Mouse (Mus musculus) heart, postnatal 10 days (tissue): ENCODE data around the gene Usp24. TPM values are rescaled to one million over a fixed set of nuclear protein-coding genes. Genes with fewer than 3 reads are reported as not detected.

Experiments
- DNase-seq, 2 experiments: peaks; one replicate each; pipeline ENCODE4 v3.0.0; 2021
- intact Hi-C: fragments of 180-260 bp; cut with DNase I; formaldehyde crosslinking; loops from one replicate; pipeline ENCODE4 v1.15.1; 2025
- total RNA-seq, 2 experiments: library from RNA; stranded (reverse); gene quantifications; 2 replicates each; pipeline ENCODE4 v1.2.3; 2021

Usp24 gene
- total RNA-seq, 2 experiments from 2014 or later = 40.6 to 44.5 TPM

DNA sequence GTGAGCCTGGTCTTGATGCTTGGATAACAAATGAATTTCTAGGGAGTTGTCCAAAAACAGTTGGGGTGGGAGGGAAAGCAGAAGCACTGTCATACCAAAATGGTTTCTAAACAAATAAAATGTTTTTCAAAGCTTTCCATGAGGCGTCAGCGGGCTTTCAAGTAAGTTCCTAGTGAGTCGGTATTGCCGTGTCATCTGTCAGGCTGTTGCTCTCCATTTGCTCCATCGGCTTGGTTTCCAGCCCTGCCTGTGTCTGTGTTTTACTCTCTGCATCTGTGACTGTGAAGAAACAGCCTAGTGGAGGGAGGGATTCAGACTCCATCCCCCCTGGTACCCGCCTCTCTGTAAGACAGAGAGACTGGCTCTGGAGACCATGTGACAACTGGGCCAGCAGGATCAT, 103.8 kb downstream of the Usp24 start:
- intact Hi-C loops = no loop called here

DNA sequence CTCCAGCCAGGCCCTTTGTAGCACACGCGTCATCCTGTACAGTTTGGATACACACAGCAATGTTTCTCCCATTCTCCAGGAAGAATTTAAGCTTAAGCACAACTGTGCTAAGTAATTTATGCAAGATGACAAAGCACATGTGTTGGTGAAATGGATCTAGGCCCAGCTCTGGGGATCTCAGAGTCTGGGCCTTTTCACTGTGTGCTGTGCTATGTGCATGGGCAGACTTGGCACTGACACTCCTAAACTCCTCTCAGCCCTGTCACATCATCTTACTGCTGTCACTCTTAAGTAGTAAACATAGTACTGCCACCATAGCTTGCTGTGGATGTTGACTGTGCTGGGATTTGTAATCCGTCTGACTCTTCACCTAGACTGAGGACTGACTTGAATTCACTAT, 106.6 kb downstream of the Usp24 start:
- intact Hi-C loops = no loop called here
- no peak for DNase-seq

More for the DNA sequence above, 103.8 kb downstream of the Usp24 start:
- DNase-seq = no peak

DNA sequence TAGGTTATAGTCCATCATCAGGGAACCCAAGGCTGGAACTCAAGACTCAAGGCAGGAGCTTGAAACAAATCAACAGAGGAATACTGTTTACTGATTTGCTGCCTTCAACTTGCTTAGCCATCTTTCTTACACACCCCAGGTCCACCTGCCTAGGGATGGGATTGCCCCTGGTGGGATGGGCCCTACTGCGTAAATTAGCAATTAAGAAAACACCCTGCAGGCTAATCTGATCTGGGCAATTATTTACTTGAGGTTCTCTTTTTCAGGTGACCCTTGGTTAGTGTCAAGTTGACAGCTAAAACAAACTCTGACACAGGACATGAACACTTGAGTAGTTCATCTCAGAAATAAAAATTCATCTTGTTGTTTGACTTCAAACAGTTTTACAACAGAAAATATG, 108.5 kb downstream of the Usp24 start:
- intact Hi-C loops = no loop called here
- DNase-seq = no peak

DNA sequence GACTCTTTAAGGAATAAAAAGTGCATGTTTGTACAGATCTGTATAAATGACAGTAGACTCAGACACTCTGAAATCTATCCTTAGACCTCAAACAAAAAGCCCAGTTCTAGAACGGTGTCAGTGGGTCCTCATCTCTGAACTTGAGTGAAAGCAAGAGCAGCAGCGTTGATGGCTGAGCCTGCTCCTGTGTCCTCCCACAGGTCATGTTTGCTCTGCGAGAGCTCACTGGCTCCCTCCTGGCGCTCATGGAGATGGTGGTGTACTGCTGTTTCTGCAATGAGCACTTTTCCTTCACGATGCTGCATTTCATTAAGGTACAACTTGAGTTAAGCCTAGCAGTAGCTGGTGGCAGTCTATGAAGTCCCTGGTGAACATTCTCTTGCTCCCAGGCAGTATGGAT, 110.3 kb downstream of the Usp24 start:
- no peak for DNase-seq
- intact Hi-C loops = no loop called here

DNA sequence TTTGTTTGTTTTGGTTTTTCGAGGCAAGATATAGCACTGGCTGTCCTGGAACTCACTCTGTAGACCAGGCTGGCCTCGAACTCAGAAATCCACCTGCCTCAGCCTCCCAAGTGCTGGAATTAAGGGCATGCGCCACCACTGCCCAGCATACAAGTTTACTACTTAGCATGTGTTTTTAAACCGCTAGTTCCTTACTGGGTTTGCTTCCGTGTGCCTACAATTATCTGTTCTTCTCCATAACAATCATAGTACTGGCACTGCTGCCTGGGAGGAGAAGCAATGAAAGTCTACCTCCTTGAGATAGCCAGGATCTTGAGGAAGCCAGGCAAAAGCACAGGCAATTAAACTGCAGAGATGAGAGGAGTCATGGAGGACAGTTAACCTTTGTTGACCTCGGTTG, 112.6 kb downstream of the Usp24 start:
- intact Hi-C loops = no loop called here

DNA sequence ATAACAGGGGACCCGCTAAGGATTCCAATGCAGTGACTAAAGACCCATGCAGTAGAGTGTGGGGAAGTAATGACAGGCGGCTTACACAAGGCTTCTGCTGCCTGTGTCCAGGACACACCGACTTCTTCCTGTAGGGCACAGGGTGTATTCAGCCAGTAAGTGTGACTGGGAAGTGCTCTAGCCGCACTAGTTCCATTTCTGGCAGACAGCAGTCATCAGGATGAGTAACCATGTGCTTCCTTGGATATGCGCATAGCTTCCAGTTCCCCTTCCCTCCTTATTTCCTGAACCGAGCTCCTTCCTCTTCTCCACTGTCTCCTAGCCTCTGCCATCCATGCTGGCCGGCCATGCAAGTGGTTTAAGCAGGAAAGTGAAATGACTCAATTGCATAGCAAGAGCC, 113.1 kb downstream of the Usp24 start:
- DNase-seq = no peak
- intact Hi-C loops = no loop called here

More for the DNA sequence above, 112.6 kb downstream of the Usp24 start:
- DNase-seq = no peak

DNA sequence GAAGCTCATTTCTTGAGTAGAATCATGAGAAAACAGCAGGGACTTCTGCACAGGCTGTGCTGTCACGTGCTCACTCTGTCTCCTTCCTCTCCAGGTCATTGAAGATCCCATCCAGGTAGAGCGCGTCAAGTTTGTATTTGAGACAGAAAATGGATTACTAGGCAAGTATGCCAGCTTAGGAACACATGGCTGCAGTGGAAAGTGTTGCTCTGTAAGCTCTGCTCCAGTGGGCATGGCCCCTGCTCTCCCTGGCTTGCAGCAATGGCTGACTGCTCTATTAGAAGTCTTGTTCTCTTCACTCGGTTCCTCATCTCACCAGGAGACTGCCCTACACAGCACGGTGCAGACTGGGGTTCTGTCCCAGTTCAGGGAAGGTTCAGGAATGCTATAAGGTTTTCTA, 114.4 kb downstream of the Usp24 start:
- intact Hi-C loops = no loop called here
- no peak for DNase-seq

DNA sequence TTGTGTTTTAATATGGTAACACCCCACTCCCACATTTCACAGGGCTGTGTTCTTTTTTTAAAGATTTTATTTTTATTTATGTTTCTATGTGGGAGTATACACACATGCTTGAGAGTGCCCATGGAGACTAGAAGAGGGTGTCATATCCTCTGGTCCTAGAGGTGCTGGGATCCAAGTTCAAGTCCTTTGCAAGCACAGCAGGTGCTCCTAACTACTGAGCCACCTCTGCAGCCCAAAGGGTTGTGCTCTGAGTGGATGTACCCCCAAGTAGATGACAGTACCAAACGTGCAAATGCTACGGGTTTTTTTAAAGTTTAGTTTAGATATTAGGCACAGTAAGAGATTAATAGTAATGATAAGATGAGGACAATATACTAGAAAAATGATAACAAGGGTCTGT, 119.4 kb downstream of the Usp24 start:
- intact Hi-C loops = no loop called here
- DNase-seq = no peak

DNA sequence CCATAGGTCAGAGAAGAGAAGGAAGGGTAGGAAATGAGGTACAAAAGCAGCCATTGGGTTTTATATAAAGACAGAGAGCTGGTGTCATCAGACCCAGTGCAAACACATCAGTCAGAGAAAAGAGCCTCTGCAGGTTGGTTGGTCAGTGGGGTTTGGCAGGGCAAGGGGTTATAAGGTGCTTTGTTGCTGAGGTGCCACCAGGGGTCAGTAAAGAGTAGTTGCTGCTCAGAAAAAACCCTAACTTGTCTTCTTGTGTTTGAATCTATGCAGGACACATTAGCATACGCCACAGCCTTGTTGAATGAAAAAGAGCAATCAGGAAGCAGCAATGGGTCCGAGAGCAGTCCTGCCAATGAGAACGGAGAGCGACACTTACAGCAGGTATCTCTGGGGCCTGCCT, 120.5 kb downstream of the Usp24 start:
- intact Hi-C loops = no loop called here
- peak; percentile 23 to 44 for DNase-seq

DNA sequence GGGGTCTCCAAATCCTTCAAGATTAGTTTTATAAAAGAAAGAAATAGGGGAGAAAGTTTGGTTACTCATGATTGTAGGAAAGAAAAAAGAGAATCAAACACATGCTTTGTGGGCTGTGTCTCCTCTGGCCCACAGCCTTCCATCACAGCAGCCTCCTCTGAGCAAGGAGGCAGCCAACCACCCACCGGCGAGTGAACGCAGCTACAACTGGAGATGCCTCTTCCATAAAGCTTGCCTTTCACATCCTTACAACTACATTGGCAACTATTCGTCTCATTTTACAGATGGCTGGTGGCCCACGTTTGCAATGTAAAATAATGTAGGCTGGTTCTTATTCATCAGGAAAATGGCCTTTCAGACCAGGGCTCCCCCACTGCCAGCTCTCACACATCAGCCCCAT, 121.2 kb downstream of the Usp24 start:
- intact Hi-C loops = no loop called here
- no peak for DNase-seq

DNA sequence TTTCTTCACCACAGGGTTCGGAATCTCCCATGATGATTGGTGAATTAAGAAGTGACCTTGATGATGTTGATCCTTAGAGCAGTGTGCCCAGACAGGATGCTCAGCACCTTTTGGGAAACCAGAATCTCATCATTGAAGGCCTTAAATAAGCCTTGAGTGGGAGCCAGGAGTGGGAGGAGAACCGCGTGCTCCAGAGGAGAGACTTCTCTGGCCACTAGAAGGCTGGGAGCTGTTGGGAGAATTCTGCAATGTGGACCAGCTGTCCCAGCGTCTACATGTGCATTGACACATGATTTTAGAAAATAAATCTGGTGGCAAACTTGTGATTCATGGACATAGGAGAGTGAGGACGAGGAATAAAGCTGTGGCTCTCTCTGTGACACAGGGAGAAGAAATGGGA, 122.8 kb downstream of the Usp24 start:
- intact Hi-C loops = no loop called here
- no peak for DNase-seq

DNA sequence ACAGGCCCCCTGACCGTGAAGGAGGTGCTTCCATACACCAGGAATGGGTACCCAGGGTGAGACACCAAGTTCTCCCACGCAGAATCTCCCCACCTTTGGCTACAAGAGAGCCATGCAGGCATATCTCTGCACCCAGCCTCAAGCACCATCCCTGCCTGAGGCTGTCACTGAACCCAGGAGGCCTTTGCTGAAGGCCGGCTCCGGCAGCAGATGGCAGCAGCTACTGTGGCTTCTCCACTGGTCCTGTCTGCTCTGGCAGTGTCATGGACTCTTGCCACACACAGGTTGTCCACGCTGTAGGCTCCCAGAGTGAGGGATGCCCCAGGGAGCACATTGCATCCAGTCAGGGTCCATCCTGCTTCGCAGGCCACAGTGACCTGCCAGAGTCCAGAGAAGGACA, 127.2 kb downstream of the Usp24 start:
- DNase-seq = no peak

DNA sequence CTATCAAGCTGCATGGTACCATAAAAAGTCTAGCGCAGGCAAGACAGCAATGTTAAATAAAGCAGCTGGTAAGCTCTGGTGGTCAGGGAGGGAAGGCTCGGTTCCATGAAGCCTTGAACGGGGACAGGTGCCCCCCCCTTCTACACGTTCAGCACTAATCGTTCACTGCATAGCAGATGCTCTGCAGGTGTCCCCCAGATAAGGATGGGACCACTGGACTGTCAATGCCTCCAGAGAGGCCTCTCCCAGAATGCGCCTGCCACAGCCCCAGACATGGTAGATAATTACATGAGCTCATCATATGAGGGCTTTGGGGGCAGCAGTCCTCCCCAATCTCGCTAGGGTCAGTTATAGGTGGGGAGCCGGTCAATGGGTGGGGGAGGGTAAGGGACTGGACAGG, 133.3 kb downstream of the Usp24 start:
- intact Hi-C loops = no loop called here
- no peak for DNase-seq

More for the DNA sequence above, 127.2 kb downstream of the Usp24 start:
- intact Hi-C loops = no loop called here

DNA sequence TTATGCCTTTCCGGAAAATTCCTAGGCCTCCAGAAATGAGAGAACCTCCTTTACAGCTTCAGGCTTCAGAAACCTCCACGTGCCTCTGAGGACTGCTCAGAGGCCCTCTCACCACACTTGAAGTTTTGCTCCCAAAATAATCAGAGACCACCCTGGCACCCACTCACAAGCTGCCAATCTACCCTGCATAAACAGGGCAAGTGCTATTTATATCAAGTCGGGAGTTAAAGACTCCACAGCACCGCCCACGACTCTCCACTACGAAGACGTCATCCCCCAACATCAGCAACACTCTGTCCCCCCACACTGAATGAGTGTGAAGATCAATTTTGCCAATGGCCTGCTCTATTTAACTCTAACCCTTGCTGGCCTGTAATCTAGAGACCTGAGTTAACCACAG, 136.4 kb downstream of the Usp24 start:
- intact Hi-C loops = no loop called here
- no peak for DNase-seq

DNA sequence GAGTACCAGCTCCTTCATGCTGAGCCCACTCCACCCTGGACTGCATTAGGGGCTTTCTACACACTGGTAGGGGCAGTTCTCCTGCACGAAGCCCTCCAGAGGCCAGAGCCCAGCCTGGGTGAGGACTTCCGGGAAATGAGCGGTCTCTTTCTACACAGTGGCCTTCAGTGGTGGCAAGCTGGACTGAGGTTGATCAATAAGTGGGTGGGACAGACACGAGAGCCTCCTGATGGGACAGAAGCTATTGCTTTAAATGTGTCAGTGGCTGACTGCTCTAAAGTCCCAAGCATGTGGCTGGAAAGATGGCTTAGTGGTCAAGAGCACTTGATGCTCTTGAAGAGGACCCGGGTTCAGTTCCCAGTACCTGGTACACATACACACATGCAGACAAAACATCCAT, 137.1 kb downstream of the Usp24 start:
- DNase-seq = no peak
- intact Hi-C loops = no loop called here

DNA sequence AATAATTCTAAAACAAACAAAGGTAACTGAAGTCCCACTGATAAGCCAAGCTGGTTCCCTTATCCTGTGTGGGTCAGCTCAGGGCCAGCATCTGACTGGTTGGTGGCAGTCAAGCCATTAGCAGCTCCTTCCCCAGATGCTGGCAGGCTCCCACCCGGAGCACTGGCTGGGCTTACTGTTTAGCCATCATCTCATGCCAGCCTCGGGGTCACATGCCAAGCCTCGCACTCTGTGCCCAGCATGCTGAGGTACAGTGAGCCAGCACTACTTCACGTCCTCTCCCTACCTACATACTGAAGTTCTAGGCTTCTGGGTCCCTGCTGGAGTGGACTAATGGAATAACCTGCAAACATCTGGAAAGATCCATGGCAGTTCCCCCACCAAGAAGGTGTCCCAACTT, 137.5 kb downstream of the Usp24 start:
- no peak for DNase-seq
- intact Hi-C loops = no loop called here

DNA sequence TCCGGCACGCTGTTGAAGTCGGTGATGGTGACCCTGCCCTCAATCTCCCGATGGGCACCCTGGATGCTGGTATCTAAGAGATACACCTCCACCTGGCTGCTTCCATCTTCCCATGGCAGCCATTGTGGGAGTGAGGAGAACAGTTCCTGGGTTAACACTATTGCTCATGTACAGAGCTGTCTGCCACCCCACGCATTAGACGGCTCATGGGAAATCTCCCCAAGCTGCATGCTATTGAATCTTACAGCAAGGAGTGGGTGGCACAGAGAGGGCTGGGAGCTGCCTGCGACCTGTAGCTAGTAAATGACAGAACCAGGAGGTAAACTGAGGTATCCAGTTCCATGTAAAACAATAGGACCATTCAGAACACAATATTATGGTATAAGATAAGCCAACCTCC, 138.5 kb downstream of the Usp24 start:
- intact Hi-C loops = no loop called here
- DNase-seq = no peak

DNA sequence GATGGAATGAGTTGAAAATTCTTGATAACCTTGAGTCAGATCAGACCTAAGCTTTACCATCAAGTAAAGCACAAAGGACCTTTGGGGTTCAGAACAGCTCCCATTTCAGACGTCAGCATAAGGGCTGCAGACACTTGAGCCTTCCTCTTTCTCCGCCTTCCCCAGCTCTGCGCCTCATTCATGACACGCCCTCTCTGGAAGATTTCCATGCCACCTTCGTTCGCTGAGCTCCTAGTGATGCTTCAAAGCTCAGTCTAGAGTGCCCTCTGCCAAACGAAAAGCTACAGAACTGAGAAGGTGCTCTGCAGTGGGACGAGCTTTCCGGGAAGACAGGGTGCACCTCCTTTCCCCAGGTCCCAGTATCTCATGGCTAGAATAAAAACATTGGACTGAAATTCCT, 146.0 kb downstream of the Usp24 start:
- DNase-seq = no peak
- intact Hi-C loops = no loop called here

DNA sequence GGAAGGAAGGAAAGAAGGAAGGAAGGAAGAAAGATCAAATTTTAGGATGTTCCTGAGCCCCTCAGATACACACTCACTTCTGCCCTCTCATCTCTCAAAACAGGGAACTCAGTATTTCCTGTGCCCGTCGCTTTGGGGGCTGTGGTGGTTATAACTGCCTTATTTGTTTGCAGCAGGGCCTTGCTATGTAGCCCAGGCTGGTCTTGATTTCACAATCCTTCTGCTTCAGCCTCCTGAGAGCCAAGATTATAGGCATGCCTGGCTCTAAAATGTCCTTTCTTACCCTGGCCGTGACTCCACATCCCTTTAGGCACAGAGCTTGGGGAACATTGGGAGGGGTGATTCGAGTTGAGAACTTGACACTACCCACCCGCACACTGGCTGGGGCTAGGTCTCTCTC, 146.5 kb downstream of the Usp24 start:
- no peak for DNase-seq
- intact Hi-C loops = no loop called here

DNA sequence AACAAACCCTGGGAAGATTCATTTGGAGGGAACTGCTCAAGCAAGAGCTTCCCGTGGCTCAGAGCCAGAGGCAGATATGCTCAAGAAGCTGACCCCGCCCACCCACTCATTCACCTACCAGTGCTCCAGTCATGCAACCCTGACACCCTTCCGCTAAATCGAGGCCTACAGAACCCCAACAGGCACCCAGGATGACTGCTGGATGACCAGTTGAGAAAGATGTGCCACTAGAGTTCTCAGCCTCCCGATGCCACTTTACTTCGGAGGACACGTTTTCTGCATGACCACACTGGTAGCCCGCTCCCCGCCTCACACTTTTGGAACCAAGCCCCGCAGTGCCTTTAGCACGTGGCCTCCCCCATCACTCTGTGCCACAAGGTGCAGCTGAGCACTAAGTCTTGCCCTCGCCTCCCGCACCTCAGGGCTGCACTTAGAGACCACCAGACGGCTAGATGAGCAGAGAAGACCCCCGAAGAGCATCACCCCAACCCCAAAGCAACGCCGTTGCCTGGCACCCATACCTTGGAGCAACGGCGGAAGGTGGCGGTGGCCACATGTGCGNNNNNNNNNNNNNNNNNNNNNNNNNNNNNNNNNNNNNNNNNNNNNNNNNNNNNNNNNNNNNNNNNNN, 147.3 kb downstream of the Usp24 start:
- no peak for DNase-seq
- intact Hi-C loops = no loop called here

DNA sequence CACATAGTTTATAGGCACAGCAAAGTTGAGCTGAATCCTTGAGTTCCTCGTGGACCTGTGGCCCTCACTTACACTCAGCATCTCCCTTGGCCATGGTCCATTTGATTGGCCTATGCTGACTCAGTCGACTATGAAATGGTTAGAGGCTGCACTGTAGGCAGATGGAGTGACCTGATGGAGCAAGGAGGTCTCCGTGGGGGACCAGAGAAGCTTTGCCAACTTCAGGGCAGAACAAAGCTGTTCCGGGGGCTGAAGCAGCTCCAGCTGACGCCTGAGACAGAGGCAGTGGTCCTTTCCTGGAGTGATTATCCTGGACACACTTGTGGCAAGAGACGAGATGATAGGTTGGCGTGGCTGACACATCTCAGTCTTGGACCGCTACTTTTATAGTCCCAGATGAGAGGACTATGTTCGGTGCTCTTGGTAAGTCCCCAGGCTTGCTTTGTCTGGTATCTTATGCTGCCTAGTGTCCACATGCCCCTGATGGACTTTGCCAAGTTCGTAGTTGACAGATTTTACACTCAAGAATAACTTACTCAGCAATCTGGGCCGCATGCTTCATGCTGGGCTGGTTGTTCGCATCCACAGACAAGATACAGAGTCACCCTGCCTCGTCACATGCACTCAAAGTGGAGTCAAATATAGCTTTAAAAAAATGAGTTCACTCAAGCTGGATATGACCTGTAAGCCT, 151.6 kb downstream of the Usp24 start:
- intact Hi-C loops = no loop called here
- no peak for DNase-seq

DNA sequence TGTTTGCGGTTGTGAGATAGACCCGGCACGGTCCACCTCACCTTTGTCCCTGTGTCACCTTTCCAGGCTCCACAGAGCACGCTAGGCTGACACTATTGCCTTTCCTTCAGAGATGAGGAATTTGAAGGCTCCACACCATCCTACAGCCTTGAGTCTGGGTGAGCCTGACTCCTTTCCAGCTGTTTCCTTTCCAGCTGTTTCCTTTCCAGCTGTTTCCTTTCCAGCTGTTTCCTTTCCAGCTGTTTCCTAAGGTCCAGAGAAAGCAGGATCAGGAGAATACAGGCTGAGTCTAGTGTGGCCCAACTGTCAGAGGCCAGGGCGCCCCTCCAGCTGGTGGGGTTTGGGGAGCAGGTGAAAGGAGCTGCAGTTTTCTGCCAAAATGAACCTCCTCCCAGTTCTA, 154.9 kb downstream of the Usp24 start:
- peak; percentile 60 to 71 for DNase-seq
- intact Hi-C loops = no loop called here

DNA sequence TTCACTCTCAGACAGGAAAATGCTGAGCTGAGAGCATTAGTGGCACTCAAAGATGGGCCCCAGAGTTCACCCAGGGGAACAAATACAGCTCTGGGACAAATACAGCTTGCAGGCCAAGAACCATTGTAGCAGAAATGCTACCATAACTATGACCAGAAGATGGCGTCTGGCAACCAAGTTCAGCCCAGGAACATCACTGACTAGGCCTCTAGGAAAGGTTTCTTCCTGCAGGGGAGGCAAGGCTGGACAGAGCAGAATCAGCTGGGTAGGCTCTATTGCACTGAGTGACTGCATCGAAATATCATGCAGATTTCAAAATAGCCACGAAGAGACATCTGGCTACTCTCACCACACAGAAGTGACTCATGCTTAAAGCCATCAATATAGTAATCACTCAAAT, 156.3 kb downstream of the Usp24 start:
- intact Hi-C loops = no loop called here
- DNase-seq = peak; percentile 74 to 83
